Mouse (Mus musculus) thymus, postnatal 25 days (tissue): ENCODE measurements around the gene Olfr1480.

Source experiments
- DNase-seq: peaks from one replicate; pipeline ENCODE4 v3.0.0; 2022

The Olfr1480 gene

GRCm38 (mm10) chr19:13527613-13528012, at the start of gene Olfr1480:
Gene Olfr1480, plus strand, starts transcription at chr19:13527913.
- no peak for DNase-seq

- DNase-seq: no peak
Observed at GRCm38 (mm10) chr19:13480096-13480495, 47.6 kb upstream of the Olfr1480 start, which contains the start of gene Olfr1475. Gene Olfr1475, minus strand, starts transcription at chr19:13480196.

- DNase-seq: no peak
Observed at GRCm38 (mm10) chr19:13500246-13500645, 27.5 kb upstream of the Olfr1480 start, which contains the start of gene Olfr1477. Gene Olfr1477, plus strand, starts transcription at chr19:13500546.
